Mouse (Mus musculus) forebrain, postnatal 0 days (tissue): ENCODE data around the gene Wdr26. TPM values are rescaled to one million over a fixed set of nuclear protein-coding genes. Genes with fewer than 3 reads are reported as not detected.
A peak's percentile ranks its signal among the peaks of the same experiment; 100 is the strongest.

Experiments
- ATAC-seq: fragments of 200-750 bp; cut with Nextera tagmentation; 2 replicates; pipeline ENCODE4 v1.8.0; 2017; ENCODE audit warnings: mild to moderate bottlenecking, moderate library complexity
- DNase-seq: peaks from one replicate; pipeline ENCODE4 v3.0.0-alpha.2; 2015
- H3K27ac ChIP-seq: fragments of 300-500 bp; sonication (generic); 2 replicates; pipeline ENCODE4 v1.5.1; 2014; ENCODE audit warnings: low read depth, mild to moderate bottlenecking, antibody characterized with exemption, low read length, moderate library complexity, mixed read lengths
- H3K27me3 ChIP-seq: fragments of 300-500 bp; sonication (generic); 2 replicates; pipeline ENCODE4 v1.6.1; 2014; ENCODE audit warnings: mild to moderate bottlenecking, low read length, mixed read lengths; ENCODE audit not compliant: insufficient read depth
- H3K36me3 ChIP-seq: fragments of 300-500 bp; sonication (generic); 2 replicates; pipeline ENCODE4 v1.6.1; 2014; ENCODE audit warnings: mild to moderate bottlenecking, moderate library complexity; ENCODE audit not compliant: insufficient read depth
- H3K4me1 ChIP-seq: fragments of 300-500 bp; sonication (generic); 2 replicates; pipeline ENCODE4 v1.6.1; 2014; ENCODE audit warnings: antibody characterized with exemption; ENCODE audit not compliant: insufficient read depth
- H3K4me2 ChIP-seq: fragments of 300-500 bp; sonication (generic); 2 replicates; pipeline ENCODE4 v1.6.1; 2014; ENCODE audit warnings: low read depth, mild to moderate bottlenecking, moderate library complexity
- H3K4me3 ChIP-seq: fragments of 300-500 bp; sonication (generic); 2 replicates; pipeline ENCODE4 v1.5.1; 2014; ENCODE audit warnings: low read depth, low read length, mixed read lengths
- H3K9ac ChIP-seq: fragments of 300-500 bp; sonication (generic); 2 replicates; pipeline ENCODE4 v1.6.1; 2014; ENCODE audit warnings: mild to moderate bottlenecking
- H3K9me3 ChIP-seq: fragments of 300-500 bp; sonication (generic); 2 replicates; pipeline ENCODE4 v1.6.1; 2016; ENCODE audit warnings: low read length
- CTCF ChIP-seq: sonication (generic); IDR thresholded peaks from 2 replicates; pipeline ENCODE4 v1.5.1; 2016; ENCODE audit warnings: antibody characterized with exemption, control low read depth, low read depth
- WGBS: fragments of 180-500 bp; shearing (Covaris S2); extraction: QIAGEN DNeasy Blood & Tissue Kit; methylation state at CpG from one replicate; pipeline ENCODE4 v1.1.7; 2014; 5-methylcytosine and 5-hydroxymethylcytosine counted together
- polyA plus RNA-seq: library from polyadenylated mRNA; unstranded; fragments of >200 nt; fragmentation: Nextera tagmentation; extraction: Ambion mirVana; gene quantifications from 2 replicates; pipeline ENCODE4 v1.2.1, GENCODE M21; 2015
- total RNA-seq: library from RNA; depleted of rRNA; stranded (reverse); fragments of >200 nt; gene quantifications from 2 replicates; pipeline ENCODE4 v1.2.3, GENCODE M21; 2014

The Wdr26 gene
- total and polyA plus RNA-seq, 2 experiments from 2014 or later, result 43.0 to 55.6 TPM

DNA sequence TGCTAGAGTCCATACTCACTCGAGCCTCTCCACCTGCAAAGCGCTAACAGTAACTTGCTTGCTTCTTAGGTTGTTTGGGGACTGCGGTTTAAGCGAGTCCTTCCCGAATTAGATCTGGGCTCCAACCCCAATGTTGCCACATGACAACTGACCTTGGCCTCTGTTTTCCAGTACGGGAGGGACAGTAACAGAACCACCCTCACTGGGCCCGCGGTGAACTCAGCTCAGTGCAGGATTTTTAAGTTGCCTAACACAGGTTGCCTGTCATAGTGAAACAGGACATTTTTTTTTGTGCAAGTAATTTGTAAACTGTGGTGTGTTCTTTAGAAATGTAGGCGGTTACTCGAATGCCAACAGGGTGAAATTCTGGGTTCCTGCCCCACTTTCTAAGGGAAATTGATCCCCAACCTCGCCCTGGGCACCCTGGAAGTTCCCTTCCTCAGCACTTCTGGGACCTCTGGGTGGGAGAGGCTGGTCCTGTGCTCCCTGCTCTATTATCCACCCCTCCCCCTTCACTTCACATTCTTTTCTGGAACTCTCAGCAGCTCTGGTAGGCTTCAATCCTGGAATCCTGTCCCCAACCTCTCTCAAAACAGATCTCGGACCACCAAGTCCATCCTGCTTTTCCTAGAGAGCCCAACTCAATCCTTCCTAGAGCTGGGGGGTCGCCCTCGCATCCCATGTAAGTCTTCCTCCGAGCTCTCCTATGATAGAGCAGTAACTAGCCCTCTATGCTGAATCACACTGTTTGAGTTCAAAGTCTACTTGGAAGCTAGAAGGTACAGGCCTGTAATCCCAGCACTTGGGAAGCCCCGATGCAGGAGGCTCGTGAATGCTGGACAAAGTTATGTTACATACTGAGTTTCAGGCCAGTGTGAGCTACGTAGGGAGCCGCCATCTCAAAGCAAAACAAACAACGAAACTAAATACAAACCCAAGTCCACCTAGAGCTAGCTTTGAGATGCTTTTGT lies 46.1 kb upstream of the Wdr26 start:
- DNase-seq, result no peak
- H3K4me3 ChIP-seq, result no peak overlapping the region
- H3K36me3 ChIP-seq, result no peaks in the 10 kb centered on the region
- no peak for TF ChIP-seq CTCF
- ATAC-seq, result no peak
- no peak overlapping the region for H3K4me2 ChIP-seq
- H3K9me3 ChIP-seq, result no peaks in the 10 kb centered on the region
- no peak overlapping the region for H3K27ac ChIP-seq
- H3K27me3 ChIP-seq, result no peaks in the 10 kb centered on the region
- peaks cover 4% of the 10 kb centered on the region; the same call in 1 of the 2 replicates for H3K4me1 ChIP-seq
- H3K9ac ChIP-seq, result no peak overlapping the region
- 78% methylated on average over 20 of the region's 20 CpGs for WGBS

DNA sequence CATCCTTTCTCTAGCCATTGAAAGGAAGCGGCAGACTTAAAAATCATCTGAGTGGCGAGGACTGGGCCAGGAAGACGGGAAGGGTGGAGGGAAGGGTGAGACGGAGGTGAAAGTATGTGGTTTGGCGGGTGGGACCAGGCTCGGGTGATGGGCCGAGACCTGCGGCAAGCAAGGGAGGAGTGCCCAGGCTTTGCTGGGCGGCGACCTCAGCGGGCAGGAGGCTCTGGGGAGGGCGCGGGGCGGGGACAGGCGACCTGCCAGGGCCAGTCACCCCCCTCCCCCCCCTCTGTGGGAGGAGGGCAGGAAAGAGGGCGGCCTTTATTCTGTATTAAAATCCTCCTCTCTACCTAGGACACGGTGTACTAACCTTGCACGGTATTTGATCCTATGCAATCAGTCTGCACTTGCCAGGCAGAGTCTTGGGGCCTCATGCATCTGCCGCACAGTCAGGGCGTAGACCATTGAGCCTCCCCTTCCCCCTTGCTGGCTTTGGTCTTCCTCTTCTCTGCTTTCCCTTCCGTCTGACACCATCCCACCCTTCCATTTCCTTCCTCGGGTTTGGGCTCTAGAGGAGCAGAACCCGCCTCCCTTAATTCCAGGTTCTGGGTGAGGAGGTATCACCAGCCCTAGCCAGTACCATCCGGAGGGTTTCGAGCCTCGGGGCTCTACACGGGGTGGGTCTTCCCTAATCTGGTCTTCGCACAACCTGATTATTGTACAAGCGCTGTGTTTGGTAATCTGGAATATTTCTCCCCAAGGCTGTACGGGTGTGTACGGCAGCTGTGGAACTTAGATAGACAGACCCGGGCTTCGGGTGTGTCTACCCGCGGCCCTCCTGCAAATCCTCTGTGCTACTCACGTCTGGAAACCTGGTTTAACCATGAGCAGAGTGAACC lies 45.1 kb upstream of the Wdr26 start:
- H3K27ac ChIP-seq, result no peak overlapping the region
- peak; percentile 62 for ATAC-seq
- no peaks in the 10 kb centered on the region for H3K36me3 ChIP-seq
- no peak for DNase-seq
- H3K4me1 ChIP-seq, result peaks cover 4% of the 10 kb centered on the region; the same call in 1 of the 2 replicates
- no peak for TF ChIP-seq CTCF
- H3K9ac ChIP-seq, result peak overlapping the region; percentile 39
- H3K27me3 ChIP-seq, result no peaks in the 10 kb centered on the region
- peak overlapping the region; percentile 59 for H3K4me2 ChIP-seq
- H3K4me3 ChIP-seq, result peak overlapping the region; percentile 27
- 28% methylated on average over 35 of the region's 36 CpGs for WGBS
- H3K9me3 ChIP-seq, result no peaks in the 10 kb centered on the region

- H3K27ac ChIP-seq, result no peak overlapping the region
These were observed 44.3 kb upstream of the Wdr26 start for GRCm38 (mm10) chr1:181255891-181256688.

GRCm38 (mm10) chr1:181255450-181255849 lies 43.6 kb upstream of the Wdr26 start:
- H3K4me3 ChIP-seq, result no peak overlapping the region
- no peak overlapping the region for H3K4me2 ChIP-seq
- H3K4me1 ChIP-seq, result peaks cover 4% of the 10 kb centered on the region; the same call in 1 of the 2 replicates
- H3K9ac ChIP-seq, result no peak overlapping the region
- H3K27me3 ChIP-seq, result no peaks in the 10 kb centered on the region
- no peak overlapping the region for H3K27ac ChIP-seq
- 0 out of 2 replicates have a peak, but pooled peaks cover under 1% of the 10 kb centered on the region for H3K9me3 ChIP-seq
- DNase-seq (no peak), ATAC-seq (no peak)
- WGBS, result 67% methylated on average over 9 of the region's 9 CpGs
- TF ChIP-seq CTCF, result no peak
- no peaks in the 10 kb centered on the region for H3K36me3 ChIP-seq

More at GRCm38 (mm10) chr1:181255891-181256688, 44.3 kb upstream of the Wdr26 start:
- no peaks in the 10 kb centered on the region for H3K9me3 ChIP-seq
- WGBS, result 6% methylated on average over 20 of the region's 20 CpGs
- peak; percentile 51 for DNase-seq
- H3K4me3 ChIP-seq, result peak overlapping the region; percentile 27
- ATAC-seq, result peak; percentile 73
- H3K36me3 ChIP-seq, result no peaks in the 10 kb centered on the region
- no peaks in the 10 kb centered on the region for H3K27me3 ChIP-seq
- H3K4me2 ChIP-seq, result peak overlapping the region; percentile 59
- peaks cover 4% of the 10 kb centered on the region; the same call in 1 of the 2 replicates for H3K4me1 ChIP-seq
- TF ChIP-seq CTCF, result peak; percentile 50
- peak overlapping the region; percentile 39 for H3K9ac ChIP-seq

DNA sequence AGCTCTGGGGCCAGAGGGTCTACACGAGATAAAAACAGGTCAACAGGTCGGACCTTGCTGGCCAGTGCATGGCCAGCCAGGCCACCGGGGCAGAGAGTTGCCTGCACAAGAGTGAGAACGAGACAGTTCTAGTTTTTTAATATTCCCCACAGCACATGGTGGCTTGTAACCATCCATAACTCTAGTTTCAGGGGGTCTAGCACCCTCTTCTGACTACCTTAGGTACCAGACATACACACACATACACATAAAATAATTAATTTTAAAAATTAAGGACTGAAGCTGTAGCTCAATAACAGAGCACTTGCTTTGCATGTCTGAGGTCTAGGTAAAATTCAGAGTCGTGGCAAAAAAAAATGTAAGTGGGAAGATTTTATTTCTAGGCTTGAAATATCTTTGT lies 39.8 kb upstream of the Wdr26 start:
- no peak for DNase-seq
- H3K4me2 ChIP-seq, result no peak overlapping the region
- 0 out of 2 replicates have a peak, but pooled peaks cover 4% of the 10 kb centered on the region for H3K9me3 ChIP-seq
- no peaks in the 10 kb centered on the region for H3K27me3 ChIP-seq
- whole genome bisulfite sequencing, result 84% methylated on average over 5 of the region's 5 CpGs
- TF ChIP-seq CTCF, result no peak
- H3K36me3 ChIP-seq, result no peaks in the 10 kb centered on the region
- no peak overlapping the region for H3K27ac ChIP-seq
- ATAC-seq, result no peak
- H3K4me3 ChIP-seq, result no peak overlapping the region
- peaks cover 4% of the 10 kb centered on the region; the same call in 1 of the 2 replicates for H3K4me1 ChIP-seq
- no peak overlapping the region for H3K9ac ChIP-seq

DNA sequence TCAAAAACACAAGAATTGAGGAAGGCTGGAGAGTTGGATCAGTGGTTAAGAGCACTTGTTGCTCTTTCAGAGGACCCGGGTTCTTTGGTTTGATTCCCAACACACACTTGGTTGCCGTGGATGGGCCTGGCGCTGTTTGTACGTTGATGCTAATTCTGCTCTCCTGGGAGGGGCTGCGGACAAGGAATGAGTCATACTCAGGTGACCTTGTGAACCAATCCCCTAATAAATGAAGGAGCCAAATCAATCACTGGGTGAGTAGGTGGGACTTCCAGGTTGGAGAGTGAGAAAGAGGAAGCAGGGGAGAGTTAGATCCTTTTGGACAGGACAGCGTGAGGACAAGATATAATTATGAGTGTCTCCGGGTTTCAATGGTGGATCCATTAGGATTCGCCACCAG lies 39.2 kb upstream of the Wdr26 start:
- no peak for ATAC-seq
- WGBS, result 94% methylated on average over 8 of the region's 8 CpGs

More for the DNA sequence above, 39.2 kb upstream of the Wdr26 start:
- no peaks in the 10 kb centered on the region for H3K36me3 ChIP-seq
- DNase-seq, result no peak
- TF ChIP-seq CTCF, result no peak
- peaks cover 3% of the 10 kb centered on the region; the same call in 1 of the 2 replicates for H3K4me1 ChIP-seq
- H3K27me3 ChIP-seq, result no peaks in the 10 kb centered on the region
- H3K9me3 ChIP-seq, result 0 out of 2 replicates have a peak, but pooled peaks cover 4% of the 10 kb centered on the region
- H3K27ac ChIP-seq, result no peak overlapping the region
- no peak overlapping the region for H3K4me2 ChIP-seq
- no peak overlapping the region for H3K9ac ChIP-seq
- no peak overlapping the region for H3K4me3 ChIP-seq
